Mouse (Mus musculus) monocyte, adult 2 months (primary cell): Measurements from ENCODE around the gene Gan.

Experiments
- DNase-seq, 2 experiments: peaks; one replicate each; pipeline ENCODE4 v3.0.0; 2022; ENCODE audit warnings: low spot score in 2 of 2, low read depth in 1 of 2

The Gan gene

DNA sequence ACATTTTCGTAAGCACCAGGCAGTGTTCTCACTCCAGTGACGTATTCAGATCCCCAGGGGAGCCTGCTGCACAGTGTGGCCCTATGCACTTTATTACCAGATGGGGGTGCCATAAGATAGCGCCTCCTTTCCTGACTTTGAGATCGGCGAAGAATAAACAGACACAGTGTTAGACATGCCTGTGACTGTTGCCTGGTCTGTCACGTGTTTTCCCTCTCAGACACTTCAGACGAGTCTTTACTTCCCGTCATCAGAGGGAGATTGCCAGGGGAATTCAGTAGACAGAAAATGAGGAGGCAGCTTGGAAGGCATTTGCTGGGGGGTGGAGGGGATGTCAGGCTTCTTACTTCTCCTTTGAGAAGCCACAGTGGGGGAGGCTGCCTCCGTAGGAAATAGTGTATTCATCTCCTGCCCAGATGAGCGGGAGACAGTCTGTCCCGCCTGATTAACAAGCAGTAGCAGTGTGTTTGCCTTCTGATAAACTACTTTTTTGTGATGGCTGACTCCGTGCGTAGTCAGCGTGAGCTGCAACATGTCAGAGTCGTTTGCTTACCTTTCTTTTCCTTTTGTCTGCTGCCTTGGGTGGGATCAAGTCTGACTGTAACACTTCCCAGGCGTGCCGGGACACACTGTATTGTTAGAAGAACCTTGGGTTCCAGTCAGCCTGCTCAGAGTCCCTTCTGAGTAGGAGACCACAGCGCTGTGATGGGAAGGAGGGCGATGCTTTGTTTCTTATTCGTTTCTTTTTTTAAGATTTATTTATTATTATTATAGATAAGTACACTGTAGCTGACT is 40.4 kb downstream of the Gan start:
- peak; percentile 69 to 72 for DNase-seq

DNA sequence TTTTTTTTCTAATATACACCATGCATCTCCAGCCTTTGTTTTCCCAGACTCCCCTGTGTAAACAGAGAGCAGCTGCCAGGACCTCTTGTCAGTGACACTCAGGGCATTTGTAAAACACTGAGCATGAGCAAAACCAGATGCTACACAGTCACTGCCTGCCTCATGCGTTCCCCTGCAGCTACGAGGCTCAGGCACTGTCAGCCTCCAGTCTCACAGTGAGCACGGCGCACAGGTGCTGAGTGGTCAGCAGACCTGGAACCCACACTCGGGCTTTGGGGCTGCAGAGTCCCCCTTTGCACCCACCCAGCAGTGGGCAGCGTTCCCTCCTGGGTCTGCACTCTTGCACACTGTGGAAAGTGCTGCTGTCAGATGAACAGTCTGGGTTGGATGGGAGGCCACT is 41.7 kb downstream of the Gan start:
- no peak for DNase-seq

DNA sequence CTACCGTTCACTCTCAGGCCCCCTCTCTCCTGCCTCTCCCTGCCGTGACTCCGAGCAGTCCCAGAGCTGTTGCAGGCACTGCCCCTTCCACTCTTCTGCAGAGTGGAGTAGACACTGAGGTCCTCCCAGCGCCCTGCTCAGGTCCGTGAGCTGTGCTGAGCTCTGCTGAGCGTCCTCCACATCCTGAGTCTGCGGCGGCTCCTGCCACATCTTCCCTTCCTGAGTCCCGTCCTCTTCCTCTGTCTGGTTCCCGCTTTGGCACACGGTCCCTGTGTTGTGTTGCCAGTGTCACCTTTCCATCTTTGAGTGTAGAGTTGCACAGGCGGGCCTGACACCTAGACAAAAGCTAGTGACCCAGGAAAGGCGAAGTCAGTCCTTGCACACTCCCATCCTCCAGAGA is 42.4 kb downstream of the Gan start:
- DNase-seq = no peak

DNA sequence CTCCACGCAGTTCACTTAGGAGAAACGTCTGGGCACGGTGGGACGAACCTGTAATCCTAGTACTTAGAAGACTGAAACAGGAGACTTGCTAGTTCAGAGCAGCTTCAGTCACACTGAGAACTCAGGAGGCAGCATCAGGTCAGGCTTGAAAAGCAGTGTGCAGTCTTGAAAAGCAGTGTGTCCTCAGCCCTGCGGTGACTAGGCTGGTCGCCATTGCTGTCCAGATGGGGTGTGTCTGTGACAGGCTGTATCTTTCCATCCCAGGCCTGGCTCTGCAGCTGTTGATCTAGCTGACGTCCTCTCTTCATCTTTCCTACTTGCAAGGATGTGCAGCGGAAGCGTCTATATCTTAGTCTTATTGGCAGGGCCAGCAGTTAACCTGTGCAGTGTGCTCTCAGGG is 42.9 kb downstream of the Gan start:
- DNase-seq = no peak

DNA sequence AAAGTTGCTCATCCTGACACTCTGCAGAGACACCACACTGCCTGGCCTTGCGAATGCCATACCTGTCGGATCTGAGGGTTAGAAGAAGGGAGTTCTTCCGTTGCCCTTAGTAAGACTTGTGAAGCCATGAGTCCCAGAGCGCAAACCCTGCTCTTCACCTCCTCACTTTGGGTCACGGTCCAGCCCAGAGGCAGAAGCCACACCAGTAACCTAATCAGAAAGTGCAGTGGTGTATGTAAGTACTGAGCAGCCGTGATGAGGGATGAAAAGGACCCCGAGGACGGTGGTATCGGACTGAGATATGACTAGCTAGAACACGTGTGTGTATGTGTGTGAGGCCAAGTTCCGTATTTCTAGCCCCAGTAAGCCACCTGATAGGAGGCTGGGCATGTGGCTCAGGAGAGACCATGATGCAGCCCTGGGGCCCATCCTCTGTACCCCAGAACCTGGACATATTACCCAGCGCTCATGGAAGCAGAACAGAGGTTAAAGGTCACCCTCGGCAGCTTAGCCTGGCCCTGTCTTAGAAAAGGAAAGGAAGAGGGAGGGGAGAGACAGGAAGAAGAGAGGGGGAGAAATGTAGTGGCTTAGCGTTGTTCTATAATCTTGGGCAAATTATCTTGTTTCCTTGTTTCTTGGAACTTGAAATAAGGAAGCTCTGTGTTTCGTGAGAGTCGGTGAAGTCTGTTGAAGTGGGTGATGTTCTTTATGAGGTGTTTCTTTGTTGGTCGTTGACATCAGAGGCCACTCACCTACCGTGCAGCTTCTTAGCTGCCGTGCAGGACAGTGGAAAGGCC is 43.5 kb downstream of the Gan start:
- DNase-seq = no peak

DNA sequence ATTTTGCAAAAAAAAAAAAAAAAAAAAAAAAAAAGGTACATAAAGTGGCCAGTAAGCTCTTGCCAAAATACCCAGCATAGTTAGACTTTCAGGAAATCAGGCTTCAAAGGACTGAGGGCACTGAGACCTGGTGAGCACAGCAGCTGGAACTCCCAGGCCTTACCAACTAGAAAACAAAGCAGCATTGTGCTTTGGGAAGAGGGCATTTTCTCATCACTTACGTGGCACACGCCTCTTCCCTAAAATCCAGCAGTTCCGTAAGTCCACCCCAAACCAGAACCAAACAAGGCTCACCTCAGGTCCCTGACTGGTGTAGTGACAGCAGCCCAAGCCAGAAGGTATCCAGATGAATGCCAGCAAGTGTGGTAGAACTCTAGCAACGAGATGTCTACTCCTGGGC is 45.1 kb downstream of the Gan start:
- DNase-seq = no peak

DNA sequence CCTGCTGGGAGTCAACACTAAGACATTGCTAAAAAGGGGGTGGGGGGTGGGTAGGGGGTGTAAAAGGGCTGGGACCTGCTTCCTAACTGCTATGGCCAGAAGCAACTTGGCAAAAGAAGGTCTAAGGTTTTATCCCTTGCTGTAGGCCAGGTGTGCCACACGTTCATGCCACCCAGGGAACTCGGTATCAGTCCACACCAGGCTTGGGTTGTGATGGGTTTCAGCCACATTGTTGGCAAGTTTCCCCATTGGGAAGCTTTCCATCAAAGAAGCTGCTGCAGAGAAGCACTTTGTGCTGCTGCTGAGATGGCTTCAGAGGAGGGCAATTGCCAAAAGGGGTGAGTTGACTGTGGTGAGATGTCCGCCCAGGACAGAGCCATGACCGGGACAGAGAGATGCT is 47.9 kb downstream of the Gan start:
- no peak for DNase-seq

DNA sequence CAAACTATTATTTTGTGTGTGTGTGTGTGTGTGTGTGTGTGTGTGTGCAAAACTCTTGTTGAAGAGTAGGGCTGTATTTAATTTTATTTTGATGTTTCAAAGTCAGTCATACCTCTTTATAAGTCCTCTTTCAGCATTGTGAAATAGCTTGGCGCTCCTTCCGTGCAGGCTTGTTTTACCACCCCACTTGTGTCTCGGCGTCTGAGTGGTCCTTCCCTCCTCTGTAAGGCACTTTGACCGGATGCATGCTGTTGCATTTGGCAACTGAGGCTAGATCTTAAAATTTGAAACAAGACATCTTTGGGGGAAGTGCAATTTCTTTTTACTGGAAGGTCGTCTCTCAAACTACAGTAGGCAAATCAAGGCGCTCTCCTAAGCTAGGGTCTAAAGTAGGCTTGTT is 48.7 kb downstream of the Gan start:
- no peak for DNase-seq

DNA sequence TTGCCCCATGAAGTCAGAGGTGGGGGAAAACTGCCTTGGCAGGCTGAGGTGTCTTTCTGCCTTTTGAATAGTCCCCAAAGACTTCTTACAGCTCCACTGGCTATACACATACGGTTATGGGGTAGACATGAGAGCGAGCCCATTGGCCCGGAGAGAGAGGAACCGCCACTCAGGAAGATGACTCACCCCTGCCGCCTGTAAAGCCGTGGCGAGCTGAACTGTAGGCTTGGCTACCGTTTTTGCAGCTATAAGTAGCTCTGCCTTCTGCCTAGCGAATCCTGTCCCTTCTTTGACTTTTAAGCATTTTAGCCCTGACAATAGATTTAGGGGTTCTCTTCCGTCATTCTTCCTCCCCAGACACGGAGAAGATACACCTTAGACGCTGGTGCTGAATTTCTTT is 51.2 kb downstream of the Gan start:
- DNase-seq = peak; percentile 16 to 21

DNA sequence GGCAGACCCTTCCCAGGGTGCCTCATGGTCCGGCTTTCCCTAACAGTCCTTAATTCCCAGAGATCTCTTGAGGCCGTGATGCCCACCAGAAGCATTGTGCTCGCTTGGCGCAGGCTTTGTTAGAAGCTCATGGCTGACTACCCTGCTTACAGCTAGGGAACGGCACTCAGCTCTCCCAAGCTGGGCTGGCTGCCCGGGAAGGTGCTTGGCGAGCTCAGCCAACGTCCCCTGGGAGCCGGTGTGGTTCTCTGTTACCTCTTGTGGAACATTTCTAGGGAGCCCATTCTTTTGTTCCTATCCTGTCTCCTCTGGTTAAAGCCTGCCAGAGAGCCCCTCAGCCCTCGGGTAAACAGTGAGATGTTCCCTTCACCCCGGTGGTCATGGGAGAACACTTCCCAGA is 54.2 kb downstream of the Gan start:
- DNase-seq = no peak

DNA sequence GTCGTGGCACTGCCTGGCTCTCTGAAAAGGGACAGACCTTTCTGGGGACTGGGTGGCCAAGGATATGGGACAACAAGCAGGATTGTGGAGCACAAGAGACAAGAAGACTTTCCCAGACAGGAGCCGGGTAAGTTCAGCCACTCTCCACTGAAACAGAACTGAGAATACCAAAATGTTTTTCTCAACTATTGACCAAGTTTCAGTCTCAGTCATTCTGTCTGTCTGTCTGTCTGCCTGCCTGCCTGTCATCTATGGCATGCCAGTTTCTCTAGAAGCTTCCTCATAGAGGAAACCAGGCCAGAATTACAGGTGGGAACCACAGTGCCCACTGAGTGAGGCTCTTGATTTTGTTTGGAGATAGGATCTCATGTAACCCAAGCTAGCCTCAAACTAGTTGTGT is 59.8 kb downstream of the Gan start:
- DNase-seq = no peak

DNA sequence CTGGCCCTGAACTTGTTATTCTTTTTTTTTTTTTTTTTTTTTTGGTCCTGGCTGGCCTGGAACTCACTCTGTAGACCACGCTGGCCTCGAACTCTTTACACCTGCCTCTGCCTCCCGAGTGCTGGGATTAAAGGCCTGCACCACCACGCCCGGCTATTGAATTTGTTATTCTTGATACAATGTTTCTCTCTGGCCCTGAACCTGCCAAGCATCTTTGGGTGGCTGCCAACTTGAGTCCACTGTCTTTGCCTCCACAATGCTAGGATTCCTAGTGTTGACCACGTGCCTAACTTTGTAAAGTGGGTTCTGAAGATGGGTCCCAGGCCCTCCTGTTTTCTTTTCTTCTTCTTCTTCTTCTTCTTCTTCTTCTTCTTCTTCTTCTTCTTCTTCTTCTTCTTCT is 64.5 kb downstream of the Gan start:
- DNase-seq = no peak

DNA sequence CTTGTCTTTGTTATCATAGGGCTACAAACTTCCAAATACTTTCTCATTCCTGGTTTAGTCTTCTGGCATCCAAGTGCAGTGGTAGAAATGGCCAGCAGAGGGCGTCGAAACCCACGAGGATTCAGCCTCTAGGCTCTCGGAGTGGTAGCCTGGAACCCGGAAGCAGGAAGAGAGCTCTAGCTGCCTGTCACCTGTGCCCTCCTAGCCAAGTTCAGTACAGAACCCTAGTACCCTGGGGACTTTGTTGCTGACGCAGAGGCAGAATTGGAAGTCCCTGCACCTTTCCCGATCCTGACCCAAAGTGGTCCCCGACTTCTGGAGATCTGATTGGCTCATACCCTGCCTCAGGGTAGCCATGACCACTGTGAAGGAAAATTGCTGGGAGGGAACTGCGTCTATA is 66.7 kb downstream of the Gan start:
- peak; percentile 66 to 77 for DNase-seq

DNA sequence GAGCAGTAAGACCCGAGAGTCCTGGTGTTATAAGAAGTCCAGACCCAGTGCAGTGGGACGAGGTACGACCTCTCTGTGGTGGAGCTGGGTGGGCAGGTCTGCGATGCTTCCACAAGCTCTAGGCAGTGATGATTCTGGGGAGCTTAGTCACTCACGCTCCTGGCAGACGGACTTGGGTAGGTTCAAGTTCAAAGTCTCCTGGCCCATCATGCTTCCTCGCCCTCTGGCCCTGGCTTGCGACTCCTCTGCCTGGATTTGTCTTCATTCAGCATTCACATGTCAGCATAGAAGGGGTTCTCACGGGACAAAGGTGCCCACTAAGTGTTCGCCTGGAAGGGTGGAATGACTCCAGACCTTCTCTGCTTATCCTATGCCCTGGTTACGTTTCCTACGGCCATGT is 68.4 kb downstream of the Gan start:
- DNase-seq = no peak

DNA sequence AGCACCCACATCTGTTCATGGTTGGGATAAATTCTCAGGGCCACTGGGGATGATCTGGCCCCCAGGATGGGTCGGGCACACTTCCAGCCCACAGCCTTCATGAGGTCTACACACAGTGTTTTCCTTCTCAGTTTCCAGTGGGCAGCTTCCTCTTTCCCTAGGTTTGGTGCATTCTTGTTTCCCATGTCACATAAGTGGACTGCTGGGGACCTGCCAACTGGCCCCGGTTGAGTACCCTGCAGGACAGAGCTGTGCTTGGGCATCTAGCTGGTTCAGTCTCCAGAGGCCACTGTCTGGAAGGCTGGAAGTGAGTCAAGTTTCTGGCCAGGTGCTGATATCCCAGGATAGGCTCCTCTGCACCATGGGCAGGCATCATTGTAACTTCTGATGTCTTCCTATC is 69.4 kb downstream of the Gan start:
- DNase-seq = peak in 1 of 2 experiments; percentile 16

DNA sequence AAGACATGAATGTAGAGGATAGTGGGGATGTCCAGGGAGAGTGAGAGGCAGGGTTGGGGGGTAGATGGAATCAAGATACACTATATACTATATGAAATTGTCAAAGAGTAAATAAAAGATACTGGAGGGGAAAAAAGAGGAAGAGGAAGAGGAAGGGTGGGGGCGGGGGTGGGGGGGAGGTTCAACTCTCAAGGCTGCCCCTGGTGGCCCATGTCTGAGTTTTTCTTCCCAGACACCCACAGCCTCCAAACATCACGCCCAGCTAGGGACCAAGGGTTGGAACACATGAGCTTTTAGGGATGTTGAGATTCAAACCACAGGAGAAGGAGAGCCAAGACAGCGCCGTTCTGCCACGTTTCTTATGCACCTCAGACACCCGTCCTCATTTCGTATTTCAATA is 75.3 kb downstream of the Gan start:
- no peak for DNase-seq

DNA sequence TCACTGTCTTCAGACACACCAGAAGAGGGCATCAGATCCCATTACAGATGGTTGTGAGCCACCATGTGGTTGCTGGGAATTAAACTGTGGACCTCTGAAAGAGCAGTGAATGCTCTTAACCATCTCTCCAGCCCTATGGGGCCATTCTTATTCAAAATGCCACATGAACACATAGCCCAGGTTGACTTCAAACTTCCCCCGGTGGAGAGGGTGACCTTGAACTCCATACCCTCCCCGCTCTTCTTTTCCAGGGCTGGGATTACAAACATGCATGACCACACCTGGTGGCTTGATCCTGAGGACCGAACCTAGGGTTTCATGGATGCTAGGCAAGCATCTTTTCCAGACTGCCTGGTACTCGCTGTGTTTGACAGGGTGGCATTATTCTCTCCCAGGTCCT is 78.6 kb downstream of the Gan start:
- no peak for DNase-seq

DNA sequence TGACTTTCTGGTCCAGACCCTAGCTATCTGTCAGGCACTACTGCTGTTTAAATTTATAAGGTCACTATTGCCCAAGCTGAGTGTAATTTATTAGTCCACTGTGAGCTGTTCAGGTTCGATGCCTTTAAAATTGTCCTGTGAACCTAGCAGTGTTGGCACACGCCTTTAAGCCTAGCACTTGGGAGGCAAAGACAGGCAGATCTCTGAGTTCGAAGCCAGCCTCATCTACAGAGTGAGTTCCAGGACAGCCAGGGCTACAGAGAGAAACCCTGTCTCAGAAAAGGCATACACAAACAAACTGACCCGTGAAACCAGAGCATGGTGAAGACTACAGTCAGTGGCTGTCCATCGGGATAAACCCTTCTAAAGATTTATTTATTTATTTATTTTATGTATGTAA is 82.4 kb downstream of the Gan start:
- no peak for DNase-seq

DNA sequence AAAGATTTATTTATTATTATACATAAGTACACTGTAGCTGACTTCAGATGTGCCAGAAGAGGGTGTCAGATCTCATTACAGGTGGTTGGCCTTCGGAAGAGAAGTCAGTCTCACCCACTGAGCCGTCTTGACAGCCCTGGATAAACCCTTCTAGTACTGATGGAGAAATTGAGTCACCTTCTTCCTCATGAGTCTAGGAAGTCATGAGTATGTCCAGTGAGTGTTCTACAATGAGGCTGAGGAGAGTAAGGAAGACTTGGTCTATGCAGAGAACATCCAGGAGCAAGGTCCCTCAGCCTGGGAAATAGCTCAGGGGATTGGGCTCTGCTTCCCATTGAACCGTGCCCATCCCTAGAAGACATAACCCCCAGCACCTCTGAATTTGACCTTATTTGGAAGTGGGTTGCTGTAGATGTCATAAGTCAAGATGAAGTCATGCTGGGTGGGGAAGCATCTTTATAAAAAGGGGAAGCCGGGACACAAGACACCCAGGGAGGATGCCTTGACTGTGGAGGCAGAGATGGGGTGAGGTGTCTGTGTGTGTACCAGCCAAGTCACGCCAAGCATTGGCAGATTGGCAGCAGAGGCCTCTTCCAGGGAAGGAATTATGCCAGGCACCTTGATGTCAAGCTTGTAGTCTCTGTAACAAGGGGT is 83.0 kb downstream of the Gan start:
- DNase-seq = peak; percentile 48 to 58

DNA sequence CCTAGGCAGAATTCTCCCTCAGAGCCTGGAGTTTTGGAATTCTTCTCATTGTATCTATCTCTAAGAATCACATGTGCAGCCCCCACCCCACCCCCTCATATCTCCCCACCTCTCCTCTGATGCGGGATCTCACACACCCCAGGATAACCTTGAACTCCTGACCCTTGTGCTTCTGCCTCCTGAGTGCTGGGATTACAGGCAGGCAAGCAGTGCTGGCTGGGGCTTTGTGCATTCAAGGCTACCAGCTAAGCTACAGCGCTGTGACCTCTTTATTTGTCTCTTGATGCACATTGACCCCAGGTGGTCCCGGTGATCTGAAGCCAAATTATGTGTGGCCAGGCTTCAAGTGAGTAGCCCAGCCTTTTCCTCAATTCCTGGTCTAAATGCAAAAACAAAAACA is 83.9 kb downstream of the Gan start:
- no peak for DNase-seq

DNA sequence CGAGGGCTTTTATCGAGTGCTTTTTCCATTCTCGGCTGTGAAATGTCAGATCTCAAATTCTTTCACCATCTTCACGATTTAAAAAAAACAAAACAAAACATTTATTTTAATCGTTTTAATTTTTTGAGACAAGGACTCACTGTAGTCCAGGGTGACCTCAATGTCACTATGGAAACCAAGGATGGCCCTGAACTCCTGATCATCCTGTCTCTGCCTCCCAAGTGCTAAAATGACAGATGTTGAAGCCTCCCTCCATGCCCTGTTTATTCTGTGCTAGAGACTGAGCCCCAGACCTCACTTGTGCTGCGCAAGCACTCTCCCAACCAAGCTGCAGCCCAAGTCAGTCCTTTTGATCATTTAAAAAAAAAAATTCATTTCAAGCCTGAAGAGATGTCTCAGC is 84.4 kb downstream of the Gan start:
- DNase-seq = no peak

DNA sequence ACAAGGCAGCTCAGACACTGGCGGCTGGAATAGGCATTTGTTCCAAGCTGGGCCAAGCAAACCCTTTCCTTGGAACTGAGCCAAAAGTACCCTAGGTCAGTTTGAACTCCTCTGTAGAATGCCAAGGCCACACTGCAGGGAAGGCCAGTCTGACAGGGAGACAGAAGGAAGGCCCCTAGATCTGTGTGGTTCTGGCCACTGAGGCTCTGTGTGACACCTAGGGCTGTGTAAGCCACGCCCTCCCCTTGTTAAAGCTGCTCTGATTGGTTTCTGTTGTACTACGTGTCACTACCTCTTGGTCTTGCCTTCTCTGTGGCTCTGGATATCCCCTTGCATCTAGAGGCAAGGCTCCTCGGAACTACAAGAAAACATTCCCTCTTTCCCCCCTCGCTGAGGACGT is 86.7 kb downstream of the Gan start:
- DNase-seq = no peak
